Mouse (Mus musculus) kidney, postnatal 0 days (tissue): Measurements from ENCODE around the gene Rrm2. TPM values are rescaled to one million over a fixed set of nuclear protein-coding genes. Genes with fewer than 3 reads are reported as not detected.
"Not testable (repeated sequence)": the region's sequence is repeated elsewhere in the genome, so short reads cannot be mapped to it uniquely, and the experiment has no call there.

Experiments used
- ATAC-seq: fragments of 200-750 bp; cut with Nextera tagmentation; replicated peaks from 2 replicates; pipeline ENCODE4 v1.8.0; 2017; ENCODE audit warnings: low read depth, moderate number of reproducible peaks, moderate TSS enrichment, moderate library complexity; ENCODE audit not compliant: low FRiP score
- DNase-seq: peaks from one replicate; pipeline ENCODE4 v3.0.0-alpha.2; 2016; ENCODE audit warnings: low spot score
- H3K27ac ChIP-seq: fragments of 300-500 bp; sonication (generic); 2 replicates; pipeline ENCODE4 v1.5.1; 2014; ENCODE audit warnings: mild to moderate bottlenecking
- H3K27me3 ChIP-seq: fragments of 300-500 bp; sonication (generic); 2 replicates; pipeline ENCODE4 v1.6.1; 2014; ENCODE audit warnings: low read length, mixed read lengths; ENCODE audit not compliant: insufficient read depth
- H3K36me3 ChIP-seq: fragments of 300-500 bp; sonication (generic); 2 replicates; pipeline ENCODE4 v1.6.1; 2014; ENCODE audit warnings: low read length, mixed read lengths; ENCODE audit not compliant: insufficient read depth
- H3K4me1 ChIP-seq: fragments of 300-500 bp; sonication (generic); replicated peaks from 2 replicates; pipeline ENCODE4 v1.6.1; 2014; ENCODE audit warnings: antibody characterized with exemption, low read length, mixed read lengths; ENCODE audit not compliant: insufficient read depth
- H3K4me2 ChIP-seq: fragments of 300-500 bp; sonication (generic); 2 replicates; pipeline ENCODE4 v1.6.1; 2014; ENCODE audit warnings: mild to moderate bottlenecking, low read length, moderate library complexity, mixed read lengths
- H3K4me3 ChIP-seq: fragments of 300-500 bp; sonication (generic); replicated peaks from 2 replicates; pipeline ENCODE4 v1.5.1; 2014; ENCODE audit warnings: low read depth, low read length
- H3K9ac ChIP-seq: fragments of 300-500 bp; sonication (generic); 2 replicates; pipeline ENCODE4 v1.6.1; 2014; ENCODE audit warnings: low read depth, low read length
- H3K9me3 ChIP-seq: fragments of 300-500 bp; sonication (generic); replicated peaks from 2 replicates; pipeline ENCODE4 v1.6.1; 2016; ENCODE audit warnings: low read length, inconsistent platforms, mixed read lengths
- CTCF ChIP-seq: IDR thresholded peaks from 2 replicates; pipeline ENCODE4 v1.5.1; 2016; ENCODE audit warnings: antibody characterized with exemption, low read depth, mild to moderate bottlenecking, moderate library complexity
- WGBS: fragments of 180-500 bp; shearing (Covaris S2); extraction: QIAGEN DNeasy Blood & Tissue Kit; methylation state at CpG from one replicate; pipeline ENCODE4 v1.1.7; 2014; 5-methylcytosine and 5-hydroxymethylcytosine counted together
- polyA plus RNA-seq: library from polyadenylated mRNA; unstranded; fragments of >200 nt; fragmentation: Nextera tagmentation; extraction: Ambion mirVana; gene quantifications from 2 replicates; pipeline ENCODE4 v1.2.1, GENCODE M21; 2015

The Rrm2 gene
- polyA plus RNA-seq, 1 experiment from 2014 or later: 101 TPM

DNA sequence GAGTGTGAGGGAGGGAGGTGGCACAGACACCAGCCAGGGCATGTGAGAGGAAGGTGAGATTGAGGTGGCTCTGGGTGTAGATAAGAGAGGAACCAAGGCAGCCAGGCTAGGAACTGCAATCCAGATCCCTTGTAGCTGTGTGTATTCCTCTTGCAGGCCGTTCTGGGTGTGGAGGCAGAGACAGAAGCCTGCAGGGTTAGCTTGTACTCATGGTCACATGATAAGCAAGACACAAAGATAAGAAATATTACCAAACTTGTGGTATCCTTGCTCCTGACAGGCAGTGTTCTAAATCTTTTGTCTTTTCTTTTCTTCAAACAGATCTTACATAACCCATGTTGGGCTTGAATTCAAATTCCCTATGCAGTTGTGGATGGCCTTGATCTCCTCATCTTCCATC is 31.9 kb downstream of the Rrm2 start:
- H3K27ac ChIP-seq: no peak overlapping the region
- no peaks in the 10 kb centered on the region for H3K27me3 ChIP-seq
- TF ChIP-seq CTCF: no peak
- no peak overlapping the region for H3K4me2 ChIP-seq
- no peak overlapping the region for H3K4me3 ChIP-seq
- DNase-seq: no peak
- H3K9ac ChIP-seq: no peak overlapping the region
- no peaks in the 10 kb centered on the region for H3K36me3 ChIP-seq
- 85% methylated on average over 1 of the region's 1 CpGs for WGBS
- no peaks in the 10 kb centered on the region for H3K9me3 ChIP-seq
- H3K4me1 ChIP-seq: no peaks in the 10 kb centered on the region
- ATAC-seq: no peak

DNA sequence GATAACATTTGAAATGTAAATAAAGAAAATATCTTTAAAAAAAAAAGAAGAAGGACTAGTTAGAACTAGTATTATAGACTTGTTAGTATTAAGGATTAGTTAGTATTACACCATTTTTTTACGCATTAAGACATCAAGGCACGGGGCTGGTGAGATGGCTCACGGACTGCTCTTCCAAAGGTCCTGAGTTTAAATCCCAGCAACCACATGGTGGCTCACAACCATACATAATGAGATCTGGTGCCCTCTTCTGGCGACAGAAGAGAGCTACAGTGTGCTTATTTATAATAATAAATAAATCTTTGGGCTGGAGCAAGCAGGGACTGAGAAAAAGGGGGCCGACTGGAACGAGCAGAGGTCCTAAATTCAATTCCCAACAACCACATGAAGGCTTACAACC is 33.5 kb downstream of the Rrm2 start:
- H3K4me3 ChIP-seq, DNase-seq, H3K4me2 ChIP-seq, H3K27me3 ChIP-seq, H3K27ac ChIP-seq, ATAC-seq, H3K9ac ChIP-seq, H3K9me3 ChIP-seq, H3K36me3 ChIP-seq, H3K4me1 ChIP-seq: not testable (repeated sequence)
- 74% methylated on average over 6 of the region's 6 CpGs for WGBS
- TF ChIP-seq CTCF: peak; percentile 57

DNA sequence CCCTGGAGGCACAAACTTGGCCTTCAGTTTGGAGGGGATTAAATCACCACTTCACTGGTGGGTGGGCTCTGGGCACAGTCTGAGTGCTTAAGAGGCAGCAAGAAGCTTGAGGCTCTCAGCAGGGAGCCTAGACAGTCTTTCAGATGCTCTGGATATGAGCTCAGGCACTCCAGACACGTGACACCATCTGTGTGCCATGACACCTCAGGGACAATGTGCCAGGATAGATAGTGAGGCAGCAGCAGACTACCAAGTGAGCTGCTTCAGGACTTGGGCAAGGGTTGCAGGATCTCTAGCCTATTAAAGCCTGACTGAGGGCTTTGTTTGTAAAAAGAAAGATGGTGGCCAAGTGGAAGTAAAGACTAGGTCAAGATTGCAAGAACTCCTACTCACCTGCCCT is 36.3 kb downstream of the Rrm2 start:
- Histone ChIP-seq H3K27me3 (no peaks in the 10 kb centered on the region), H3K9ac (no peak overlapping the region), H3K27ac (no peak overlapping the region), H3K36me3 (no peaks in the 10 kb centered on the region), H3K4me1 (no peaks in the 10 kb centered on the region), H3K9me3 (no peaks in the 10 kb centered on the region), H3K4me3 (no peak overlapping the region), H3K4me2 (no peak overlapping the region)
- DNase-seq: no peak
- WGBS: 41% methylated on average over 1 of the region's 1 CpGs
- no peak for ATAC-seq
- TF ChIP-seq CTCF: no peak

DNA sequence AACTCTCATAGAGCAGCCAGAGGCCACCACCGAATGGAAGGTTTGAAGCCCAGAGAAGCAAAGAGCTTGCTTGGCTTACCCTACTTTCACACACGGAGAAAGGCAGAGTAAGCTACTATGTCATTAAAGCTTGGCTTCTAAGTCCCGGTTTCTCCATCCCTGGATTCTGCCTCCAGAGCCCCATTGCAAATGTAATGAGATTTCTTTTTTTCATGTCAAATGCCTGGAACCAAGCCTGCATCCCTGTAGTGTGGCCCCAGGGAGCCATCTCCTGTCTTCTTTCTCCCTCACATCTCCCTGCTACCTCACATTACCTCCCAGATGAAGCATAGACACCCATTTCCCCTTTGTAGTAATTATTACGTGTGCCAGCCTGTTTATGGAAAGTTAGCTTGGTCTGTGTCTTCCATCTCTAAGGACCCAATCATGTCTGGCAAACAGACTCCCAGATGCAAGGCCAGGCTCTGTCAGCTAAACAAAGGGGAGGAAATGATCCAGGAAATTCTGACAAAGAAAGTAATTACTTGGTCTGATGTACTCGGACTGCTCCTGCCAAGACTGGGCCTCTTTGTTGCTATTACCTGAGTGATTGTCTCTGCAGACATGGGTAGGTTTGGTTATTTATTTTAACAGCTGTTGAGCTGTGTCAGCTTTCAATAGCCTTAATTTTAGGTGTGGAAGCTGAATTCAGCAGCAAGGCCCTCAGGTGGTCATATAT is 38.7 kb downstream of the Rrm2 start:
- ATAC-seq (no peak), DNase-seq (peak; percentile 54)
- Histone ChIP-seq H3K27ac (no peak overlapping the region), H3K9me3 (no peaks in the 10 kb centered on the region), H3K4me2 (no peak overlapping the region), H3K36me3 (no peaks in the 10 kb centered on the region), H3K9ac (no peak overlapping the region), H3K4me1 (no peaks in the 10 kb centered on the region), H3K27me3 (no peaks in the 10 kb centered on the region), H3K4me3 (no peak overlapping the region)
- TF ChIP-seq CTCF: no peak
- WGBS: 51% methylated on average over 5 of the region's 5 CpGs

DNA sequence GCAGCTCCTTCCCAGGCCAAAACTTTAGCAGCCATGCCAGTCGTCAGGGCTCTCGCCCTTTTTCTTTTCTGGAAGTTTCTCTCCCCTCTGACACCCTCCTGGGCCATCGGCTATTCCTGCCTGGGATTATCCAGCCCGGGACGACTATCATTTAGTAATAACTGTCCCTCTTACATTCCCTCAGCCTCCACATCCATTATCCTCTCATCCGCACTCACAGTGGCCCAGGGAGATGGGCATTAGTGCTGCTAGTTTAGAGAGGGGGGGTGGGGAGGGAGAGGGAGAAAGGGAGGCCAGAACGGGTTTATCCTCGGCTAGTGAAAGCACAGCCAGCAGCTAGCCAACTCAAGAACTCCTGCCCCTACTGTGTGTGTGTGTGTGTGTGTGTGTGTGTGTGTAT is 39.3 kb downstream of the Rrm2 start:
- Histone ChIP-seq H3K9me3 (no peaks in the 10 kb centered on the region), H3K4me3 (no peak overlapping the region), H3K27me3 (no peaks in the 10 kb centered on the region), H3K4me2 (no peak overlapping the region), H3K36me3 (no peaks in the 10 kb centered on the region), H3K9ac (no peak overlapping the region), H3K27ac (no peak overlapping the region), H3K4me1 (no peaks in the 10 kb centered on the region)
- DNase-seq: no peak
- WGBS: 52% methylated on average over 8 of the region's 8 CpGs
- no peak for TF ChIP-seq CTCF
- no peak for ATAC-seq

DNA sequence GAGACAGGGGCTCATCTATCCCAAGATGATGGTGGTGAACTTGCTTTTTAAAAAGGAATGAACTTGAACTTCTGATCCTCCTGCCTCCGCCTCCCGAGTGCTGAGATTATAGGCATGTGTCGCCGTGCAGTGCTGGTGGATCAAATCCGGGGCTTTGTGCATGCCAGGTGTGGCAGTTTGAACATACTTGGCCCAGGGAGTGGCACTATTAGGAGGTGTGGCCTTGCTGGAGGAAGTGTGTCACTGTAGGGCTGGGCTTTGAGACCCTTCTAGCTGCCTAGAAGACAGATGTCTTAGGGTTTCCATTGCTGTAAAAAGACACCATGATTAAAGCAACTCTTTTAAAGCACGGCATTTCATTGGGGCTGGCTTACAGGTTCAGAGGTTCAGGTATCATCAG is 42.5 kb downstream of the Rrm2 start:
- no peaks in the 10 kb centered on the region for H3K36me3 ChIP-seq
- no peak for TF ChIP-seq CTCF
- ATAC-seq (no peak), DNase-seq (no peak)
- no peak overlapping the region for H3K4me2 ChIP-seq
- no peak overlapping the region for H3K27ac ChIP-seq
- 90% methylated on average over 6 of the region's 6 CpGs for WGBS
- H3K4me3 ChIP-seq: no peak overlapping the region
- H3K4me1 ChIP-seq: no peaks in the 10 kb centered on the region
- H3K27me3 ChIP-seq: no peaks in the 10 kb centered on the region
- H3K9me3 ChIP-seq: no peaks in the 10 kb centered on the region
- no peak overlapping the region for H3K9ac ChIP-seq

DNA sequence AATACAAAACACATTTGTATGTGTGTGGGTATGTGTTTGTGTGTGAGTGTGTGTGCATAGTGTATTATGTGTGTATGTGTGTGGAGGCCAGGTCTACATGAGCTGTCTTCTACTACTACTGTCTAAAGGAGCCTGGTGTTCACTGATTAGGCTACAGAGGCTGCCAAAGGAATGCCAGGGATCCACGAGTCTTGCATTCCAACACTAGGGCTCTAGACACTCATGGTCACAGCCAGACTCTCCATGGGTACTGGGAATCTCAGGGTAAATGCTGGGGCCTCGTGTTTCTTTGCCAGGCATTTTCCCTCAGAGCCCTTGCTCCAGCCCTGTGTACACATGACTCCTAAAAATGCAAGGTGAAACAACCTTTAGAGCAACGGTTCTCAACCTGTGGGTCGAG is 45.6 kb downstream of the Rrm2 start:
- no peak overlapping the region for H3K9ac ChIP-seq
- no peaks in the 10 kb centered on the region for H3K27me3 ChIP-seq
- no peak for TF ChIP-seq CTCF
- no peak overlapping the region for H3K27ac ChIP-seq
- no peak overlapping the region for H3K4me2 ChIP-seq
- H3K4me3 ChIP-seq: no peak overlapping the region
- ATAC-seq (no peak), DNase-seq (no peak)
- no peaks in the 10 kb centered on the region for H3K9me3 ChIP-seq
- H3K4me1 ChIP-seq: no peaks in the 10 kb centered on the region; the same call in 1 of the 2 replicates
- H3K36me3 ChIP-seq: no peaks in the 10 kb centered on the region
- WGBS: 77% methylated on average over 4 of the region's 4 CpGs
